Mouse (Mus musculus) gastrocnemius, postnatal 10 days (tissue): ENCODE data around the gene Aunip. TPM values are rescaled to one million over a fixed set of nuclear protein-coding genes. Genes with fewer than 3 reads are reported as not detected.
A peak's percentile ranks its signal among the peaks of the same experiment; 100 is the strongest.

Source experiments
- DNase-seq: peaks from one replicate; pipeline ENCODE4 v3.0.0; 2021; ENCODE audit warnings: mixed read lengths
- microRNA-seq, 2 experiments: library from miRNA; unstranded; fragments of <30 nt; microRNA quantifications; one replicate each; pipeline ENCODE4 v1.2.0; 2021
- total RNA-seq, 2 experiments: library from RNA; stranded (reverse); gene quantifications; 2 replicates each; pipeline ENCODE4 v1.2.3; 2021

Gene Aunip
- total RNA-seq, 2 experiments from 2014 or later, result 0.99 to 1.2 TPM

GRCm38 (mm10) chr4:134553631-134554030, 42.8 kb downstream of the Aunip start:
- no peak for DNase-seq

- peak; percentile 62 for DNase-seq
These were observed 45.3 kb downstream of the Aunip start for GRCm38 (mm10) chr4:134555956-134556580.

- DNase-seq, result no peak
These were observed 46.9 kb downstream of the Aunip start for GRCm38 (mm10) chr4:134557626-134558249.

DNA sequence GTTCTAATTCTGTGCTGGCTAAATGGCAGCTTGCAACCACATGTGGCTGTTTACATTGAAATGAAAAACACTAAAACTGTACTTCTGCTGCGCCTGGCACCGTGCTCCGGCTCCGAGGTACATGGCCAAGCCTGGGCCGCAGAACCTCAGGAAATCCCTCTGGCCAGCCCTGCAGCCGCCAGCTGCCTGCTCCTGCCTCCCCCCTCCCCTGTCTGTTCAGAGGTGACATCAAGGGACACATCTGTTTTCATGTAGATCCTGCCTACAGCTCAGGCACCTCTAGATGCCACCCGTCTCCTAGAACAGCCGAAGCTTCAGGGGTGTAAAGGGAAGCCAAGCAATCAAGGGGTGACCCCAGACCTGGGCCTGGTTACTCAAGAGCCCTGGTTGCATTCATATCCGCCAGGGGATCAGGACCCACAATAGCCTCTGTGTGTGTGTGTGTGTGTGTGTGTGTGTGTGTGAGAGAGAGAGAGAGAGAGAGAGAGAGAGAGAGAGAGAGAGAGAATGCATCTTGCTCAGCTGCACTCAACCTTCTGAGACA, 47.8 kb downstream of the Aunip start:
- peak; percentile 34 for DNase-seq

DNA sequence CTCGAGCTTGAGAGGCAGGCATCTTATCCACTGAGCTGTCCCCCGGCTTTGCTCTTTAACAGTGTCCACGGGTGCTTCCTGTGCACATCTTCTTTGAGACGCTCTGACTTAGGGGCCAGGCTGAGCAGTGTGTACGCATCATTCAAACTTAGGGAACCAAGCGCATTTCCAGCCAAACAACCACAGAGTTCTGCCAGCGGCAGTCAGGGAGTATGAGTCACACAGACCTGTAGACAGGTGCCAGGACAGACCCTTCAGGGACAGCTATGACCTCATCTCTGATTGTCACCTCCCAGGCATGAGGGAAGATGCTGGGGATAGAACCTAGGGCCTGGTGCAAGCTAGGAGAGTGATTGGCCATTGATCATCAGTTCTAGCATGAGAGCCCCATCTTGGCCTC, 48.4 kb downstream of the Aunip start:
- no peak for DNase-seq

DNA sequence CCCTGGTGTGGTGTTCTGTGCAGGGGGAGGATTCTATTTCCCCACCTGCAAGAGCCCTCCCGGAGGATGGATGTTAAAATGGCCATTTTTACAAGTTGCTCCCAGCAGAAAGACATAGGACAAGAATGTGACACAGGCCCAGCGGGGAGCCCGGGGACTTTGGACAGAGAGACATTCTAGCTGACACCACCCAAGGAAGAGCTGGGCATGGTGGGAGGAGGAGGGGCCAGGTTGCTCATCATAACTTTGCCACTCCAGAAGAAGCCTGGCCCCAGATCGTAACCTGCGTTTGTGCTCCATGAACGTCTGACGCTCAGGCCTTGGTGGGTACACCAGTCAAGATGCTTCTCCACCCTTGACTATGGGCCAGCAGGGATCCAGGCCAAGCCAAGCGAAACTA, 49.9 kb downstream of the Aunip start:
- DNase-seq, result no peak

DNA sequence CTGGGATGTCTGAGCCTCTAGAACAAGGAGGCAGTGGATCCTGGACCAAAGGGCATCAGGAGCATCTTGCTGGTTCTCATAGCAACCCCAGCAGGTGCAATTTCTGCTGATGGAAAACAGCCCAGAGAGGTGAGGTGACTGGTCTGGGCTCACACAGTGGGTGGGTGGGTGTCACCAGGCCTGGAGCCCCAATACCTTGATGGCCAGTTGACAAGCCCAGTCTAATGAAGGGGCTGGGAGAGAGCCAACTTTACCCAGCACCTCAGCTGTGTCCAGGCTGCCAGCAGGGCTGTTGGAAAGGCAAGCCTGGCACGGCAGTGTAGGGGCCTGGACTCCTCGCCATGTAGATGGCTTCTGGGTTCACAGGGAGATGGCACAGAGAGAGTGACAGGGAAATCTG, 51.2 kb downstream of the Aunip start:
- DNase-seq, result no peak

DNA sequence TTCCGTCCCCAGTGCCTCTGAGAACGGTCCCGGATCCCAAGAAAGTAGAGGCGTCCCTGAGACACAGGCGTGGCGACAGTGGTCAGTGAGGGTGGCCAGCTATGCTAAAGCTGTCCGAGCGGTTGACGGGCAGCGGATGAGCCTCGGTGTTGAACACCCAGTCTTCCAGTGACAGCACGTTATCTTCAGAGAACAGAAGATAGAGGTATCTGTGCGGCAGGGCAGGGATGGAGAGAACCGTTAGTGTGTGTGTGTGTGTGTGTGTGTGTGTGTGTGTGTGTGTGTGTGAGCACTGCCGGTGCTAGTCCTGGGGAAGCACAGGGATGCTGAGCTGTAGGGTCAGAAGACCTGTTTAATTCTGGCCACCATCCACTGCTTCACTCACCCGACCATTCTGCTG, 52.8 kb downstream of the Aunip start:
- DNase-seq, result no peak

DNA sequence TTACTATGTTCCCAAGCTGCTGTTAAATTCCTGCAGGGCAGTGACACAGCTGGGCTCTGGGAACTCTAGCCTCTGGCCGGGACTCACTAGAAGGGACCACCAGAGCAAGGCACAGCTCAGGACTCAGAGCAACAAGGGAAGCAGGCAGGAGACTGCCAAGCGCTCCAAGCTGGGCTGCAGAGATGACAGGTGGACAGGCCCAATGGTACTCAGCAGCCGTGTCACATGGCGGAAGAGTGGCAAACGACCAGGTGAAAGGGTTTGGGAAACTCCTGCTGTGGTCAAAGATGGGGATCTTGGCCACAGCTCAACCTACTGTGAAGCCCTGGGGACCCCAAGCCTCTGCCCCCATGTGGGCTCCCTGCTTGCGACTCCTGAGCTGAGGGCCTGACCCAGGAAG, 53.3 kb downstream of the Aunip start:
- no peak for DNase-seq

GRCm38 (mm10) chr4:134567377-134568226, 56.8 kb downstream of the Aunip start:
- DNase-seq, result no peak

DNA sequence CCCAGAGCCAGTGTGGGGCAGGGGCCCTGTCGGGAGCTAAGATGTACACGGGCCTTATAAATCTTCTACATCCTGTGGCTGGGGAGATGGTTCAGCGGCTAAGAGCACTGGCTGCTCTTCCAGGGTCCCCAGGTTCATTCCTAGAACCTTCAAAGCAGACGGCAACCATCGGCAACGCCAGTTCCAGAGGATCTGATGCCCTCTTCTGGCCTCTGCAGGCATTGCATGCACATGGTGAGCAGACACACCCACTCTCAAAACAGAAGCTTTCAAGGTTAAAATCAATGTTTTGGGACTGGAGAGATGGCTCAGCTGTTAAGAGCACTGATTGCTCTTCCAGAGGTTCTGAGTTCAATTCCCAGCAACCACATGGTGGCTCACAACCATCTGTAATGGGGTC, 58.4 kb downstream of the Aunip start:
- DNase-seq, result no peak

- no peak for DNase-seq
These were observed 59.0 kb downstream of the Aunip start for GRCm38 (mm10) chr4:134569831-134570230.

- DNase-seq, result no peak
These were observed 60.1 kb downstream of the Aunip start for GRCm38 (mm10) chr4:134570704-134571451.

DNA sequence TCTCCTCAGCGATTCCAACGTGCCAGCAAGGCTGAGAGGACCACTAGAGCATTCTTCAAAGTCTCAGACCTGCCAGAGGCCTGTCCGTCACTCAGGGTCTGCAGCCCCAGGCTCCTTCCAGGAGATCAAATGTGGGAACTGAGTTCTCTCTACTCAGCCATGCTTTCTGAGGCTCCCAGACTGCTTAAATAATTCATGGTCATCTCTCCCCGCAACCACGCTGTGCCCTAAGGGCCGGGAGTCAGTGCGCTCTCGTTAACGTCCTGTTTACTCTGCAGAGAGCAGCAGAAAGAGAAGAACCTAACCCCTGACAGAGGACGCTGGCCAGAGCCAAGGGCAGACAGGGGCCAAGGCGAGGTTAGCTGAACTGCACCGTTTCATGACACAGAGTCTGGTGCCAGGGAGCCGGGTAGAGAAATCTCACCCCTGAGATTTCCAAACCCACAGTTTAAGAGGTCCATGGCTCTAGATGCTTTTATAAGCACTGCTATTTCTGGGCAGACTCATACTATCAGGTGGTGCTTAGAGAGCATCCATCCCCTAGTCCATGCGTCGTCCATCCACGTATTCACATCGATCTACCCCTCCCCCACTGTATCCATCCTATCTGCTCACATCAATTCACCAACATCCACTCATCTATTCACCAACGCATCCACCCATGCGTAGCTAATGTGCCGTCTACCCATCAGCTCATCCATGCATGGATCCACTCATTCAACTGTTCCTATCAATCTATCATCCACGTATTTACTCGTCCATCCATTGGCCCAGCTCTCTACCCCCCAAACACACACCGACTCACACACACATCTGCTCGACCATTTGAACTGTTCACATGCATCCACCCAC, 61.9 kb downstream of the Aunip start:
- DNase-seq, result no peak

Small RNAs within 50 kb of the gene (microRNA-seq; reads per million reads assigned to microRNA genes)
- gene Gm23634 (0 to 1.8 reads per million in 2 experiments), gene Mir6403 (0 reads per million in 2 experiments)

Other genes starting within 250 kb of the Aunip start
- 1 to 10 TPM; 5.8 to 8.4 TPM for gene Pdik1l, start 223.1 kb upstream of the Aunip start, total RNA-seq
- 100 to 1,000 TPM in 1 of 2 experiments, 10 to 100 TPM in 1; 78.5 to 107 TPM for gene Trim63, start 195.9 kb upstream of the Aunip start, total RNA-seq
- under 1 TPM; 0.29 to 0.66 TPM for gene Slc30a2, start 167.8 kb upstream of the Aunip start, total RNA-seq
- 10 to 100 TPM; 24.7 to 27.4 TPM for gene Extl1, start 127.1 kb upstream of the Aunip start, total RNA-seq
- gene Pafah2, start 114.7 kb upstream of the Aunip start, total RNA-seq, result 1 to 10 TPM; 2.4 to 2.9 TPM
- 10 to 100 TPM; 71.2 to 74.5 TPM for gene Stmn1, start 42.7 kb upstream of the Aunip start, total RNA-seq
- gene Paqr7, start 14.3 kb upstream of the Aunip start, total RNA-seq, result 1 to 10 TPM; 6.5 to 6.8 TPM
- 100 to 1,000 TPM; 113 to 129 TPM for gene Mtfr1l, start 24.4 kb downstream of the Aunip start, total RNA-seq
- gene Selenon, start 41.2 kb downstream of the Aunip start, total RNA-seq, result 10 to 100 TPM; 22.3 to 28.7 TPM
- gene Man1c1, start 193.3 kb downstream of the Aunip start, total RNA-seq, result 10 to 100 TPM; 11.2 to 13.8 TPM